Mouse (Mus musculus): ENCODE measurements around the gene Teddm3.
"Not testable (repeated sequence)": the region's sequence is repeated elsewhere in the genome, so short reads cannot be mapped to it uniquely, and the experiment has no call there.

Teddm3 gene

GRCm38 (mm10) chr16:21153900-21154299 lies at the start of gene Teddm3:
Gene Teddm3 (minus strand): TSS chr16:21154000.
- DNase-seq (ENCODE audit: low read depth), result not testable (repeated sequence)

GRCm38 (mm10) chr16:21202731-21203130 lies 48.9 kb upstream of the Teddm3 start:
- no peak for DNase-seq (ENCODE audit: low read depth)

- no peak for DNase-seq (ENCODE audit: low read depth)
Observed at GRCm38 (mm10) chr16:21199426-21199825, 45.6 kb upstream of the Teddm3 start.

- peak; percentile 60 for DNase-seq (ENCODE audit: low read depth)
Observed at GRCm38 (mm10) chr16:21198529-21198928, 44.7 kb upstream of the Teddm3 start.

- no peak for DNase-seq (ENCODE audit: low read depth)
Observed at GRCm38 (mm10) chr16:21198006-21198405, 44.2 kb upstream of the Teddm3 start.

GRCm38 (mm10) chr16:21197542-21197941 lies 43.7 kb upstream of the Teddm3 start:
- DNase-seq (ENCODE audit: low read depth), result no peak

GRCm38 (mm10) chr16:21196576-21196975 lies 42.8 kb upstream of the Teddm3 start:
- no peak for DNase-seq (ENCODE audit: low read depth)

GRCm38 (mm10) chr16:21195260-21195866 lies 41.6 kb upstream of the Teddm3 start:
- DNase-seq (ENCODE audit: low read depth), result no peak

- DNase-seq (ENCODE audit: low read depth), result no peak
Observed at GRCm38 (mm10) chr16:21194182-21194581, 40.4 kb upstream of the Teddm3 start.

GRCm38 (mm10) chr16:21192509-21193354 lies 38.9 kb upstream of the Teddm3 start:
- DNase-seq (ENCODE audit: low read depth), result peak; percentile 76

- DNase-seq (ENCODE audit: low read depth), result no peak
Observed at GRCm38 (mm10) chr16:21191569-21191968, 37.8 kb upstream of the Teddm3 start.

- DNase-seq (ENCODE audit: low read depth), result no peak
Observed at GRCm38 (mm10) chr16:21188345-21188744, 34.5 kb upstream of the Teddm3 start.

- DNase-seq (ENCODE audit: low read depth), result no peak
Observed at GRCm38 (mm10) chr16:21187568-21187967, 33.8 kb upstream of the Teddm3 start.

- DNase-seq (ENCODE audit: low read depth), result no peak
Observed at GRCm38 (mm10) chr16:21184697-21185096, 30.9 kb upstream of the Teddm3 start.

- DNase-seq (ENCODE audit: low read depth), result no peak
Observed at GRCm38 (mm10) chr16:21182108-21182507, 28.3 kb upstream of the Teddm3 start.

- DNase-seq (ENCODE audit: low read depth), result no peak
Observed at GRCm38 (mm10) chr16:21175236-21175635, 21.4 kb upstream of the Teddm3 start.

GRCm38 (mm10) chr16:21168730-21169129 lies 14.9 kb upstream of the Teddm3 start:
- no peak for DNase-seq (ENCODE audit: low read depth)

- not testable (repeated sequence) for DNase-seq (ENCODE audit: low read depth)
Observed at GRCm38 (mm10) chr16:21165343-21166220, 11.8 kb upstream of the Teddm3 start.

- peak; percentile 17 for DNase-seq (ENCODE audit: low read depth)
Observed at GRCm38 (mm10) chr16:21163423-21163822, 9.6 kb upstream of the Teddm3 start.

- not testable (repeated sequence) for DNase-seq (ENCODE audit: low read depth)
Observed at GRCm38 (mm10) chr16:21159226-21159625, 5.4 kb upstream of the Teddm3 start.

- DNase-seq (ENCODE audit: low read depth), result not testable (repeated sequence)
Observed at GRCm38 (mm10) chr16:21156261-21156660, 2.5 kb upstream of the Teddm3 start.

All from 416B (cell line).